Mouse (Mus musculus) liver, adult 2 months (tissue): Measurements from ENCODE around the gene Fgfr2.

Experiments
- CTCF ChIP-seq: fragments of 200-500 bp; IDR thresholded peaks from 2 replicates; pipeline ENCODE4 v1.5.1; 2011; ENCODE audit warnings: low read depth, low read length, control low read depth
- POLR2A ChIP-seq: fragments of 200-500 bp; IDR thresholded peaks from 2 replicates; pipeline ENCODE4 v1.6.1; 2011; ENCODE audit warnings: low read length, control low read depth; ENCODE audit not compliant: insufficient read depth; ENCODE audit errors: extremely low read depth

DNA sequence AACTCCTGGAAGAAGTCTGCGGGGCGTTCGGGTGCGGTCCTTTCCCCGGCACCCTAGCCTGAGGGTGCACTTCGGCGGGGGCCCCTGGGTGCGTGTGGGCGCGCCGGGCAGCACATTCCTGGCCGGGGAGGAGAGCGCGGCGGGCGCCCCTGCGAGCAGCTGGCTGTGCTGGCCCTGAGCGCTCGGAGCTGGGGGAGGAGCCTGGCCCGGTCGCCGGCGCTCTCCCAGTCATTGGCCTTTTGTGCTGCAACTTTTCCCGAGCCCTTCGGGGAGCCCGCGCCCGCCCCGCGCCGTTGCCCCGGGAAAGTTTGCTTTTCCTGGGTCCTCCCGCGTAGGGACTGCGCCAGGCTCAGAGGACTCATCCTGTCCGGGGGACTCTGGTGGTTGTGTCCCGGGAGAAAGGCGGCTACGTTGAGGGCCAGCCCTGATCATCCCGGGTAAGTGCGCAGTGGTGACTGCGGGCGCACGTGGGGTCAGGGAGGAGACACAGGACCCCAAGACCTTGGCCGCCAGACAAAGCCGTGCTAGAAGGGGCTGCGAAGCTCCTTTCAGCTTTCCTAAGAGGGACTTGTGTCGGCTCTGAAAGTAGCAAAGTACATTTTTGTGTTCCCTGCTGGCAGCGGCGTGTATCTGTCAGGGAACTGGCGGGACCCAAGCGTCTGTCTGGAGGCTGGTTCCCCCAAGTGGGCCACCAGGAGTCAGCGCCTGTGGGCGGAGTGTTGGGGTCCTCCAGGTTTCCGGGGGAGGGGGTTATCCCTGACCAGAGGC, 2477.0 kb downstream of the Fgfr2 start:
- TF ChIP-seq CTCF: 0 out of 2 replicates have a peak, but pooled peaks have one; percentile 16
- TF ChIP-seq POLR2A: 0 out of 2 replicates have a peak, but pooled peaks have one; percentile 22
